Mouse (Mus musculus) liver, embryonic 12.5 days (tissue): ENCODE data around the gene Alkbh2. TPM values are rescaled to one million over a fixed set of nuclear protein-coding genes. Genes with fewer than 3 reads are reported as not detected.

ENCODE experiments used
- ATAC-seq: fragments of 200-750 bp; cut with Nextera tagmentation; 2 replicates; pipeline ENCODE4 v1.8.0; 2017; ENCODE audit warnings: moderate number of reproducible peaks, mild to moderate bottlenecking, moderate library complexity
- H3K27ac ChIP-seq: fragments of 300-500 bp; sonication (generic); 2 replicates; pipeline ENCODE4 v1.5.1; 2016; ENCODE audit warnings: mild to moderate bottlenecking
- H3K27me3 ChIP-seq: fragments of 300-500 bp; sonication (generic); replicated peaks from 2 replicates; pipeline ENCODE4 v1.6.1; 2016; ENCODE audit warnings: mild to moderate bottlenecking, moderate library complexity
- H3K36me3 ChIP-seq: fragments of 300-500 bp; sonication (generic); 2 replicates; pipeline ENCODE4 v1.6.1; 2016; ENCODE audit warnings: mild to moderate bottlenecking, moderate library complexity
- H3K4me1 ChIP-seq: fragments of 300-500 bp; sonication (generic); 2 replicates; pipeline ENCODE4 v1.6.1; 2016
- H3K4me2 ChIP-seq: fragments of 300-500 bp; sonication (generic); 2 replicates; pipeline ENCODE4 v1.6.1; 2016; ENCODE audit warnings: mild to moderate bottlenecking, moderate library complexity
- H3K4me3 ChIP-seq: fragments of 300-500 bp; sonication (generic); 2 replicates; pipeline ENCODE4 v1.5.1; 2016; ENCODE audit warnings: mild to moderate bottlenecking, moderate library complexity
- H3K9ac ChIP-seq: fragments of 300-500 bp; sonication (generic); 2 replicates; pipeline ENCODE4 v1.6.1; 2016; ENCODE audit warnings: mild to moderate bottlenecking, moderate library complexity
- H3K9me3 ChIP-seq: fragments of 300-500 bp; sonication (generic); replicated peaks from 2 replicates; pipeline ENCODE4 v1.6.1; 2016; ENCODE audit warnings: mild to moderate bottlenecking, moderate library complexity
- WGBS: fragments of 180-500 bp; shearing (Covaris S2); methylation state at CpG from one replicate; pipeline ENCODE4 v1.1.7; 2016; ENCODE audit not compliant: insufficient replicate concordance; 5-methylcytosine and 5-hydroxymethylcytosine counted together
- polyA plus RNA-seq: library from polyadenylated mRNA; unstranded; fragments of >200 nt; fragmentation: Nextera tagmentation; extraction: Ambion mirVana; gene quantifications from 2 replicates; pipeline ENCODE4 v1.2.1, GENCODE M21; 2016

Alkbh2 gene
- polyA plus RNA-seq, 1 experiment from 2014 or later = 8.2 TPM

DNA sequence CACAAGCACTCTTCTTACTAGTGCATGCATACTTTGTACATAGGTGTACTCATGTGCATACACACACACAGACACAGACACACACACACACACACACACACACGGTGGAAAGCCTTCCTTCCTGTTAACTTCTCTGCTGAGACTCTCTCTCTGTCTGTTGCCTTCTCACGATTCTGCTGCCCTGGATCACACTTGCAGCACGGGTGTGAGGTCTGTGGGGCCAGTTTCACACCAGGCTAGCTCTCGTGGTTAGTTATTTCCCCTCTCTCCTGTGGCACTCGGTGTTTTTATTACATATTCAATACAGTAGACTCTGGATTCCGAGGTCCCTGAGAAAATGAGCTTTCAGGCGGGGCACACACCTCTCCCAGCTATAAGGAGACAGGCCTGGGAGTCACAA lies 11.4 kb downstream of the Alkbh2 start:
- no peak for ATAC-seq
- 55% methylated on average over 7 of the region's 7 CpGs for WGBS
- H3K4me3 ChIP-seq = no peak overlapping the region
- no peaks in the 10 kb centered on the region for H3K27me3 ChIP-seq
- no peak overlapping the region for H3K4me2 ChIP-seq
- H3K9me3 ChIP-seq = no peaks in the 10 kb centered on the region
- H3K4me1 ChIP-seq = peaks cover 3% of the 10 kb centered on the region; the same call in 1 of the 2 replicates
- H3K9ac ChIP-seq = no peak overlapping the region
- H3K27ac ChIP-seq = no peak overlapping the region
- H3K36me3 ChIP-seq = peaks cover 88% of the 10 kb centered on the region

GRCm38 (mm10) chr5:114115030-114115429 lies 13.0 kb downstream of the Alkbh2 start:
- Histone ChIP-seq H3K9ac (no peak overlapping the region), H3K36me3 (peaks cover 88% of the 10 kb centered on the region), H3K4me2 (no peak overlapping the region), H3K9me3 (no peaks in the 10 kb centered on the region), H3K4me3 (no peak overlapping the region), H3K4me1 (peaks cover 3% of the 10 kb centered on the region; the same call in 1 of the 2 replicates), H3K27ac (no peak overlapping the region), H3K27me3 (no peaks in the 10 kb centered on the region)
- ATAC-seq = no peak
- WGBS = 62% methylated on average over 5 of the region's 5 CpGs

DNA sequence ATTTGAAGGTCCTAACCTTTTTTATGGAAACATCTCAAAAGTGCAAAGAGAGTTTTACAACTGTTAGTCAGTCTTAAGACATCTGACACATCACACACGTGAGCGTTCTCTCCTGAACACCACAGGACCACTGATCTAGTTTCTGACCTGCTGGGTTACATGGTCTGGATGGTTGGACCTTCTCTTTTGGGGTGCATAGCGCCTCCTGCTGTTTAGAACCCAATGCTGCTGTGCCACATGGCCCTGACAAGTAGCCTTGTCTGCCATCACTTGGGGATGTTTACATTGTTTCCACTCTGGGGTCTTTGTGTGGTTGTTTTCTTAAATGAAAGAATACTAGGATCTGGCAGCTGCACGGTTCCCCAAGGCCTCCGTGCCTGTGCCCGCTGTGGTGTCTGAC lies 14.7 kb downstream of the Alkbh2 start:
- no peak for ATAC-seq
- H3K4me3 ChIP-seq = no peak overlapping the region
- H3K36me3 ChIP-seq = peaks cover 93% of the 10 kb centered on the region
- 79% methylated on average over 6 of the region's 6 CpGs for WGBS
- no peaks in the 10 kb centered on the region for H3K9me3 ChIP-seq
- no peak overlapping the region for H3K27ac ChIP-seq
- H3K4me2 ChIP-seq = no peak overlapping the region
- H3K4me1 ChIP-seq = peaks cover 3% of the 10 kb centered on the region; the same call in 1 of the 2 replicates
- H3K27me3 ChIP-seq = no peaks in the 10 kb centered on the region
- no peak overlapping the region for H3K9ac ChIP-seq

GRCm38 (mm10) chr5:114106391-114106935 lies 21.6 kb downstream of the Alkbh2 start:
- H3K4me1 ChIP-seq = no peaks in the 10 kb centered on the region
- no peak for ATAC-seq
- H3K4me3 ChIP-seq = no peak overlapping the region
- H3K36me3 ChIP-seq = peaks cover 84% of the 10 kb centered on the region
- 86% methylated on average over 16 of the region's 16 CpGs for WGBS
- no peaks in the 10 kb centered on the region for H3K27me3 ChIP-seq
- H3K9ac ChIP-seq = no peak overlapping the region
- H3K4me2 ChIP-seq = no peak overlapping the region
- no peaks in the 10 kb centered on the region for H3K9me3 ChIP-seq
- no peak overlapping the region for H3K27ac ChIP-seq

- Histone ChIP-seq H3K27me3 (peaks cover 13% of the 10 kb centered on the region; the same call in 1 of the 2 replicates), H3K4me3 (no peak overlapping the region), H3K9me3 (no peaks in the 10 kb centered on the region), H3K36me3 (peaks cover 47% of the 10 kb centered on the region), H3K4me2 (no peak overlapping the region), H3K4me1 (peaks cover 19% of the 10 kb centered on the region), H3K27ac (no peak overlapping the region), H3K9ac (no peak overlapping the region)
- ATAC-seq = no peak
- WGBS = 50% methylated on average over 1 of the region's 1 CpGs
Measured at GRCm38 (mm10) chr5:114102807-114103206, 25.2 kb downstream of the Alkbh2 start.

GRCm38 (mm10) chr5:114101873-114102272 lies 26.1 kb downstream of the Alkbh2 start:
- no peak overlapping the region for H3K4me3 ChIP-seq
- no peak for ATAC-seq
- H3K4me2 ChIP-seq = no peak overlapping the region
- H3K4me1 ChIP-seq = peaks cover 19% of the 10 kb centered on the region
- H3K36me3 ChIP-seq = peaks cover 40% of the 10 kb centered on the region
- no peak overlapping the region for H3K9ac ChIP-seq
- no peaks in the 10 kb centered on the region for H3K9me3 ChIP-seq
- 76% methylated on average over 4 of the region's 4 CpGs for WGBS
- H3K27me3 ChIP-seq = peaks cover 14% of the 10 kb centered on the region; the same call in 1 of the 2 replicates
- no peak overlapping the region for H3K27ac ChIP-seq

DNA sequence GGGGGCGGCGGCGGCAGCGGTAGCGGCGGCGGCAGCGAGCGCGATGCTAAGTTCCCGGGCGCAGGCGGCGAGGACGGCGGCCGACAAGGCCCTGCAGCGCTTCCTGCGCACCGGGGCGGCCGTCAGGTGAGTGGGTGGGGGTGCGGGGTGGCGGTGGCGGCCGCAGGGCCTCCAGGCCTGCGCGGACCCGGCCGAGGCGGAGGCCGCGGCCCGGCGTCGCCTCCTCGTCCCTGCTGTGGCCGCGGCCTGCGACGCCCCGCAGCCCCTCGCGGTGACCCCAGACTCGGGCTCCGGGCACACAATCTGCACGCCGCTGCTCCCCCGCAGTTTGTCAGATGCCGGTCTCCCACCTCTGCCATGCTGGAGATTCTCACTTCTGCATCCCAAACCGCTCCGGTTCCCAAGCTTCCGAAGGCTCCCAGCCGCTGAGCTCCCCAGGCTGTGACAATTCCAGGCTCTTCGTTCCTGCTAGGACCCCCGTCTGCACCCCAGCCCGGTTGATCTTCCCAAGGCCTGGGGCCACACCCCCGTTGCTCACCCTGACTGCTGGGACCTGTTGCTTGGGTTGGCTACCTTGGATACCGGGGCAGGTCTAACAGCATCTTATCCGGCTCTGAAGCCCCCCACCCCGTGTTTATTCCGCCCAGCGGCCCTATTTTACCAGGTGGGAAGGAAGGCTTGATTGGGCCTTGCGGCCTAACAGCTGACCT lies 27.5 kb downstream of the Alkbh2 start:
- H3K4me2 ChIP-seq = peak overlapping the region; percentile 79
- H3K4me1 ChIP-seq = peaks cover 19% of the 10 kb centered on the region
- peaks cover 28% of the 10 kb centered on the region for H3K36me3 ChIP-seq
- H3K4me3 ChIP-seq = peak overlapping the region; percentile 78
- no peaks in the 10 kb centered on the region for H3K9me3 ChIP-seq
- 0 out of 2 replicates have a peak overlapping the region, but pooled peaks have one; percentile 17 for H3K27ac ChIP-seq
- 4% methylated on average over 43 of the region's 64 CpGs for WGBS
- H3K9ac ChIP-seq = peak overlapping the region; percentile 83
- peaks cover 14% of the 10 kb centered on the region; the same call in 1 of the 2 replicates for H3K27me3 ChIP-seq
- ATAC-seq = peak; percentile 66

GRCm38 (mm10) chr5:114099709-114100389 lies 28.2 kb downstream of the Alkbh2 start:
- peak overlapping the region; percentile 83 for H3K9ac ChIP-seq
- peak overlapping the region; percentile 78 for H3K4me3 ChIP-seq
- H3K27me3 ChIP-seq = peaks cover 14% of the 10 kb centered on the region; the same call in 1 of the 2 replicates
- H3K4me1 ChIP-seq = peaks cover 19% of the 10 kb centered on the region
- peak; percentile 84 for ATAC-seq
- peak overlapping the region; percentile 79 for H3K4me2 ChIP-seq
- 8% methylated on average over 37 of the region's 37 CpGs for WGBS
- H3K36me3 ChIP-seq = peaks cover 22% of the 10 kb centered on the region
- H3K9me3 ChIP-seq = no peaks in the 10 kb centered on the region
- 0 out of 2 replicates have a peak overlapping the region, but pooled peaks have one; percentile 17 for H3K27ac ChIP-seq

DNA sequence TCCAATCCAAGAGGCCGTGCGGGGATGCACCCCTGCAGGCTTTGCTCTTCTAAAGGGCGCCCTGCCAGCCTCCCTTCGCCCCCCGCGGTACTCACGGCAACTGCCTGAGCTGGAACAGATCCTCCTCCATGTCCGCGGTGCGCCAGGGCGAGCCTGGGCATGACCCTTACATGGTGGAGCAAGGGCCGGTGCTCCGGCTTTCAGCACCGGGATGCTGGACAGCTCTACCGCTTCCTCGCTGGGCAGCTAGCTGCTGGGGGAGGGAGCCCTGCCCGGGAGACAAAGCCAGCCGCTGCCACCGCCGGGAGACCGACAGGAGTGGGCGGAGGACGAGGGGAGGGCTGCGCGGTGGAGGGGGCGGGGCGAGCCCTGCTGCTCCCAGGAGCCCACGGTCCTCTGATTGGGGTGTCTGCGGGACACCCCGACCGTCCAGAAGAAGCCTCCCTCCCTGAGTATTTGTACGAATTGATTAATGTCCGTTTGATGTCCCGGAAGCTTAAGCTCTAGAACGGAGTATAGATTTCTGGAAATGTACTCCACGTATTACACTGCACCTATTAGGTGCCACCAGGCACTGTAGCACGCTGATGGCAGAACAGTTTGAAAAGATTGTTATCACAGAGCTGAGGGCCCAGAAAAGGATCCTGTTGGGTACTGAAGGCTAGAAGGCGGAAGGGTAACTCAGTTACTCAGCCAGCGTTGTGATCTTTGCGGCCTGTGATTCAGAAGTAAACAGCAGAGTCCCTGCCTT lies 36.8 kb downstream of the Alkbh2 start, which contains the start of gene Svop:
Gene Svop (minus strand): TSS at position 514 of the 751 bp plus-strand sequence.
- no peak within 1 kb of the TSS; the same call in 1 of the 2 replicates for H3K4me3 ChIP-seq
- no peak within 1 kb of the TSS for H3K9ac ChIP-seq
- H3K27me3 ChIP-seq = peaks cover 64% of the 10 kb centered on the region
- H3K4me1 ChIP-seq = peaks cover 5% of the 10 kb centered on the region; the same call in 1 of the 2 replicates
- WGBS = 3% methylated on average over 40 of the region's 40 CpGs
- no peaks in the 10 kb centered on the region for H3K9me3 ChIP-seq
- H3K27ac ChIP-seq = no peak within 1 kb of the TSS
- H3K36me3 ChIP-seq = no peaks in the 10 kb centered on the region
- H3K4me2 ChIP-seq = peak within 1 kb of the TSS; percentile 46
- no peak for ATAC-seq

DNA sequence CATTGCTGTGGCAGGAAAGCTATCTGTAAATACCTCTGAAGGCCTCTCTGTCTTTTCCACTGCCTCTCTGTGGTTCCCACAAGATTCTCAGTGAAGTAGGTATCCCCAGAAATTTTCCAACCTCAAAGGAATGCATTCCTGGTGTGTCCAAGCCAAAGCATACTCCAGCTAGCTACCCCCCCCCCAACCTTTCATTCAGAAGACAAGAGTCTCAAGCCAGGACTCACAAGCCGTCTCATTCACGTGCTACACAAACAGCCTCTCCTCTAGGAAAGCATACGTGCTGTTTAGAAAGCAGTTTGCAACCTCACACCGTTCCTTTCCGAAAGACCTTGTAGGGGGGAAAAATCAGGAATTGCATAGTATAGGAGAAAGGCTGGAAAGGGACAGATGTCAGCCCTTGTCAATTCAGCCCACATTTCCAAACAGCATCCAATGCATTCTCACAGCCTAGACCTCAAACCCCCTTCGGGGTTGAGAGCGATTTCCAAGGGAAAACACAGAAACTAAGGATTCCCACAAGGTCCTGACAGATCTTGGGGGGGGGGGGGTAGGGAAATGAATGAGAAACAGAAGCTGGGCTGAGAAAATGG lies 37.5 kb downstream of the Alkbh2 start:
- Histone ChIP-seq H3K4me1 (peaks cover 5% of the 10 kb centered on the region; the same call in 1 of the 2 replicates), H3K9ac (no peak overlapping the region), H3K27ac (no peak overlapping the region), H3K9me3 (no peaks in the 10 kb centered on the region), H3K27me3 (peaks cover 64% of the 10 kb centered on the region), H3K4me2 (no peak overlapping the region), H3K36me3 (no peaks in the 10 kb centered on the region), H3K4me3 (no peak overlapping the region)
- no peak for ATAC-seq
- 25% methylated on average over 7 of the region's 7 CpGs for WGBS

GRCm38 (mm10) chr5:114087875-114088480 lies 40.0 kb downstream of the Alkbh2 start:
- H3K4me2 ChIP-seq = no peak overlapping the region
- no peak overlapping the region for H3K9ac ChIP-seq
- no peak for ATAC-seq
- no peaks in the 10 kb centered on the region for H3K36me3 ChIP-seq
- no peak overlapping the region for H3K27ac ChIP-seq
- WGBS = 55% methylated on average over 12 of the region's 12 CpGs
- H3K4me3 ChIP-seq = no peak overlapping the region
- H3K27me3 ChIP-seq = peaks cover 52% of the 10 kb centered on the region
- peaks cover 5% of the 10 kb centered on the region; the same call in 1 of the 2 replicates for H3K4me1 ChIP-seq
- H3K9me3 ChIP-seq = no peaks in the 10 kb centered on the region
